ENCODE assay signal across 27 mouse cellular contexts in genomic region chr14:34327618-34328017, GRCm38 (mm10). TPM values are rescaled to one million over a fixed set of nuclear protein-coding genes. Genes with fewer than 3 reads are reported as not detected.
"Had no signal": no experiment of that assay in that cellular context is flagged by ENCODE, and none has a peak within 500 bp of the region (broad histone marks: within the 10 kb centered on the region; RNA-seq: fewer than 3 reads in every experiment).

No protein-coding gene starts in this region.

- H3K27me3 ChIP-seq: liver, embryonic 15.5 days; lung, embryonic 15.5 days; midbrain, embryonic 13.5 days; midbrain, embryonic 15.5 days; neural tube, embryonic 12.5 days; stomach, embryonic 15.5 days had no signal

- ATAC-seq: liver, postnatal 0 days; lung, postnatal 0 days; midbrain, embryonic 13.5 days; midbrain, embryonic 15.5 days had no signal

- H3K27ac ChIP-seq: liver, embryonic 15.5 days; lung, embryonic 15.5 days; macrophage; midbrain, embryonic 13.5 days; midbrain, embryonic 15.5 days; neural tube, embryonic 12.5 days; stomach, embryonic 15.5 days; stomach, postnatal 0 days had no signal

- DNase-seq: liver, postnatal 0 days; lung, adult 2 months; lung, postnatal 14 days; lung, postnatal 36 days; retina, postnatal 1 day; right cerebral cortex, adult 18-20 months; right cerebral cortex, postnatal 14 days; thymus, adult 2 months; thymus, postnatal 25 days; thymus, postnatal 4 days had no signal

- H3K4me1 ChIP-seq: liver, embryonic 15.5 days; lung, embryonic 15.5 days; midbrain, embryonic 13.5 days; midbrain, embryonic 15.5 days; neural tube, embryonic 12.5 days; stomach, embryonic 15.5 days had no signal

- H3K9ac ChIP-seq: liver, embryonic 15.5 days; liver, postnatal 0 days; lung, embryonic 15.5 days; midbrain, embryonic 13.5 days; midbrain, embryonic 15.5 days; neural tube, embryonic 12.5 days; stomach, embryonic 15.5 days had no signal

- H3K9me3 ChIP-seq: liver, embryonic 15.5 days; lung, embryonic 15.5 days; midbrain, embryonic 13.5 days; midbrain, embryonic 15.5 days; neural tube, embryonic 12.5 days; stomach, embryonic 15.5 days had no signal

- H3K4me3 ChIP-seq: liver, embryonic 15.5 days; lung, embryonic 15.5 days; midbrain, embryonic 13.5 days; midbrain, embryonic 15.5 days; neural tube, embryonic 12.5 days; stomach, embryonic 15.5 days had no signal

RNA-seq across cellular contexts. Expression of gene Fam25c, which starts 27.6 kb away (rescaled TPM):
- total RNA-seq: megakaryocyte, adult 5-6 weeks; midbrain, postnatal 0 days; monocyte, adult 5-6 weeks; neutrophil, adult 5-6 weeks had no signal
- polyA plus RNA-seq: lung, embryonic 15.5 days; macrophage; midbrain, embryonic 11.5 days; midbrain, embryonic 13.5 days; midbrain, embryonic 15.5 days; midbrain, postnatal 0 days; neural tube, embryonic 12.5 days; neural tube, embryonic 14.5 days; spleen, adult 2 months; testis, adult 2 months had no signal

RNA-seq across cellular contexts. Expression of gene Sncg, which starts 47.0 kb away (rescaled TPM):
- total RNA-seq: megakaryocyte, adult 5-6 weeks; monocyte, adult 5-6 weeks; neutrophil, adult 5-6 weeks had no signal
- polyA plus RNA-seq: macrophage had no signal

RNA-seq across cellular contexts. Expression of gene Mmrn2, which starts 47.6 kb away (rescaled TPM):
- total RNA-seq: megakaryocyte, adult 5-6 weeks; monocyte, adult 5-6 weeks; neutrophil, adult 5-6 weeks had no signal
- polyA plus RNA-seq: macrophage had no signal
